Mouse (Mus musculus) myocyte (in vitro differentiated cells): Measurements from ENCODE around the gene Zfp747.

Experiments
- CEBPB ChIP-seq: IDR thresholded peaks from 2 replicates; pipeline ENCODE4 v1.6.1; 2011; ENCODE audit warnings: mild to moderate bottlenecking, moderate library complexity; ENCODE audit not compliant: poor library complexity, insufficient read depth, severe bottlenecking
- E2F4 ChIP-seq: IDR thresholded peaks from one replicate; pipeline ENCODE4 v1.6.1; 2011; ENCODE audit warnings: mild to moderate bottlenecking, control low read depth, moderate library complexity; ENCODE audit not compliant: insufficient read depth
- MYOD1 ChIP-seq, 3 experiments: IDR thresholded peaks; one replicate each; pipeline ENCODE4 v1.6.1; 2011; ENCODE audit warnings: control low read depth in 2 of 3, low read depth in 2 of 3, mild to moderate bottlenecking in 2 of 3, moderate library complexity in 1 of 3; ENCODE audit not compliant: insufficient read length in 2 of 3, control insufficient read depth in 1 of 3
- POLR2A ChIP-seq: IDR thresholded peaks from one replicate; pipeline ENCODE4 v1.6.1; 2011; ENCODE audit warnings: low read depth, mild to moderate bottlenecking, control low read depth, moderate library complexity; ENCODE audit not compliant: insufficient read length
- TCF12 ChIP-seq: IDR thresholded peaks from one replicate; pipeline ENCODE4 v1.6.1; 2011; ENCODE audit warnings: mild to moderate bottlenecking, control low read depth; ENCODE audit not compliant: poor library complexity, insufficient read depth, severe bottlenecking
- USF1 ChIP-seq: IDR thresholded peaks from one replicate; pipeline ENCODE4 v1.6.1; 2011; ENCODE audit warnings: low read depth, mild to moderate bottlenecking, control low read depth, moderate library complexity

GRCm38 (mm10) chr7:127422247-127422646 is 46.4 kb upstream of the Zfp747 start:
- TF ChIP-seq MYOD1 (IDR thresholded peaks at IDR 0.05; ENCODE audit: control insufficient read depth in 1 of 3, insufficient read length in 2 of 3, low read depth in 2 of 3): no peak
- TF ChIP-seq CEBPB: no peak
- no peak for TF ChIP-seq POLR2A
- no peak for TF ChIP-seq USF1
- no peak for TF ChIP-seq TCF12
- no peak for TF ChIP-seq E2F4
